ENCODE assay signal across 13 mouse cellular contexts in genomic region chr16:57580041-57580440, GRCm38 (mm10). TPM values are rescaled to one million over a fixed set of nuclear protein-coding genes. Genes with fewer than 3 reads are reported as not detected.
A peak's percentile ranks its signal among the peaks of the same experiment; 100 is the strongest.
DNase-seq lines count a peak whose midpoint lies in the region; ATAC-seq and TF ChIP-seq lines count a peak whose summit lies in the region.
"Had no signal": no experiment of that assay in that cellular context is flagged by ENCODE, and none has a peak within 500 bp of the region (broad histone marks: within the 10 kb centered on the region; RNA-seq: fewer than 3 reads in every experiment).

No protein-coding gene starts in this region.

- WGBS in heart, embryonic 15.5 days: 43% methylated on average over 7 of the region's 7 CpGs
- WGBS in lung, embryonic 15.5 days: 57% methylated on average over 7 of the region's 7 CpGs
- WGBS in lung, adult 2 months: 45% methylated on average over 7 of the region's 7 CpGs

- TF ChIP-seq POLR2A in lung, adult 2 months (IDR thresholded peaks at IDR 0.05; ENCODE audit: borderline replicate concordance, extremely low read depth, low read depth, low read length): no peak

- no peak for TF ChIP-seq CTCF in lung, adult 2 months (IDR thresholded peaks at IDR 0.05; ENCODE audit: insufficient read depth, low read length)

- H3K4me1 ChIP-seq in heart, embryonic 15.5 days (replicated peaks): peaks cover 5% of the 10 kb centered on the region; the same call in 1 of the 2 replicates
- 0 out of 2 replicates have a peak, but pooled peaks cover 6% of the 10 kb centered on the region for H3K4me1 ChIP-seq in lung, embryonic 15.5 days
- H3K4me1 ChIP-seq in lung, adult 2 months (ENCODE audit: control insufficient read depth, insufficient read depth, low read length): peaks cover 14% of the 10 kb centered on the region
- peaks cover 68% of the 10 kb centered on the region for H3K4me1 ChIP-seq in megakaryocyte, embryonic 14.5 days
- H3K4me1 ChIP-seq: neural tube, embryonic 15.5 days had no signal

- H3K27me3 ChIP-seq in heart, embryonic 15.5 days: no peaks in the 10 kb centered on the region
- no peaks in the 10 kb centered on the region for H3K27me3 ChIP-seq in lung, embryonic 15.5 days
- H3K27me3 ChIP-seq in megakaryocyte, embryonic 14.5 days (replicated peaks): no peaks in the 10 kb centered on the region
- H3K27me3 ChIP-seq: neural tube, embryonic 15.5 days had no signal

- H3K36me3 ChIP-seq in heart, embryonic 15.5 days: no peaks in the 10 kb centered on the region
- H3K36me3 ChIP-seq in lung, embryonic 15.5 days: no peaks in the 10 kb centered on the region
- H3K36me3 ChIP-seq in megakaryocyte, embryonic 14.5 days (replicated peaks; ENCODE audit: low read length): no peaks in the 10 kb centered on the region
- H3K36me3 ChIP-seq: neural tube, embryonic 15.5 days had no signal

- peak overlapping the region; percentile 53 for H3K27ac ChIP-seq in heart, embryonic 15.5 days
- H3K27ac ChIP-seq in lung, embryonic 15.5 days: peak overlapping the region; percentile 32; the same call in 1 of the 2 replicates
- H3K27ac ChIP-seq: macrophage; neural tube, embryonic 15.5 days had no signal

- no peak overlapping the region for H3K9ac ChIP-seq in heart, embryonic 15.5 days
- H3K9ac ChIP-seq in lung, embryonic 15.5 days: no peak overlapping the region
- H3K9ac ChIP-seq: neural tube, embryonic 15.5 days had no signal

- no peaks in the 10 kb centered on the region for H3K9me3 ChIP-seq in heart, embryonic 15.5 days (replicated peaks)
- no peaks in the 10 kb centered on the region for H3K9me3 ChIP-seq in lung, embryonic 15.5 days
- H3K9me3 ChIP-seq in megakaryocyte, embryonic 14.5 days: no peaks in the 10 kb centered on the region
- H3K9me3 ChIP-seq: neural tube, embryonic 15.5 days had no signal

- no peak for DNase-seq in heart, postnatal 36 days
- no peak for DNase-seq in lung, adult 2 months
- peak; percentile 29 for DNase-seq in kidney, postnatal 10 days
- DNase-seq in ovary, postnatal 36 days (ENCODE audit: low spot score): no peak
- DNase-seq: cerebellum, adult 11-12 months had no signal

- peak; percentile 39; the same call in 1 of the 2 replicates for ATAC-seq in heart, embryonic 15.5 days (replicated peaks; ENCODE audit: insufficient number of reproducible peaks, insufficient read depth, low FRiP score, low read depth)
- ATAC-seq in lung, embryonic 15.5 days (ENCODE audit: borderline replicate concordance, extremely low read depth, low FRiP score, low TSS enrichment): peak; percentile 52; the same call in 1 of the 2 replicates
- no peak for ATAC-seq in cerebellum, adult (ENCODE audit: insufficient number of reproducible peaks, low FRiP score, low TSS enrichment)
- ATAC-seq: activated CD4-positive, CD25-positive, alpha-beta regulatory T cell, adult 4 months; hindbrain, embryonic 16.5 days had no signal

- H3K4me2 ChIP-seq in heart, embryonic 15.5 days: no peak overlapping the region
- no peak overlapping the region for H3K4me2 ChIP-seq in lung, embryonic 15.5 days
- H3K4me2 ChIP-seq: neural tube, embryonic 15.5 days had no signal

- intact Hi-C loops in heart, postnatal 36 days (cut with DNase I): loop anchor here (1.0 kb wide), 1 partner anchor 336 kb away; no protein-coding TSS in a partner anchor

- H3K4me3 ChIP-seq in heart, embryonic 15.5 days: no peak overlapping the region
- H3K4me3 ChIP-seq in lung, embryonic 15.5 days: no peak overlapping the region
- no peak overlapping the region for H3K4me3 ChIP-seq in lung, adult 2 months (replicated peaks; ENCODE audit: extremely low read depth, low read depth, low read length)
- H3K4me3 ChIP-seq in megakaryocyte, embryonic 14.5 days (replicated peaks): peak overlapping the region; percentile 62
- H3K4me3 ChIP-seq: neural tube, embryonic 15.5 days had no signal

RNA-seq across cellular contexts. Expression of gene Cmss1, which starts 26.6 kb away (rescaled TPM):
- 33.8 and 35.4 TPM in 2 replicates for polyA plus RNA-seq in heart, embryonic 15.5 days (2015; fragmentation: Nextera tagmentation; extraction: Ambion mirVana)
- 10 to 100 TPM; 66.4 to 77.2 TPM for total RNA-seq in heart, postnatal 36 days (2021)
- 55.4 and 57.6 TPM in 2 replicates for polyA plus RNA-seq in lung, embryonic 15.5 days (2015; fragmentation: Nextera tagmentation; extraction: Ambion mirVana)
- 8.0 TPM in 2 replicates for polyA plus RNA-seq in lung, adult 2 months (2012; rRNA removed)
- 18.3 and 36.3 TPM in 2 replicates for polyA plus RNA-seq in megakaryocyte, embryonic 14.5 days (2012; ENCODE audit: insufficient read depth, low replicate concordance)
